Mouse (Mus musculus) myocyte (in vitro differentiated cells): ENCODE results near the gene Vav2. TPM values are rescaled to one million over a fixed set of nuclear protein-coding genes. Genes with fewer than 3 reads are reported as not detected.

Experiments
- H3K27me3 ChIP-seq: one replicate; pipeline ENCODE4 v1.6.1; 2011; ENCODE audit not compliant: control insufficient read depth, insufficient read depth, insufficient read length
- H3K36me3 ChIP-seq: one replicate; pipeline ENCODE4 v1.6.1; 2011; ENCODE audit not compliant: control insufficient read depth, insufficient read depth
- H3K4me2 ChIP-seq: one replicate; pipeline ENCODE4 v1.6.1; 2011; ENCODE audit warnings: low read depth, control low read depth
- H3K4me3 ChIP-seq: one replicate; pipeline ENCODE4 v1.5.1; 2011; ENCODE audit warnings: mild to moderate bottlenecking, control low read depth, moderate library complexity
- H3K79me2 ChIP-seq: one replicate; pipeline ENCODE4 v1.6.1; 2011; ENCODE audit not compliant: control insufficient read depth, insufficient read depth
- H3ac ChIP-seq: one replicate; pipeline ENCODE4 v1.6.1; 2011; ENCODE audit not compliant: control insufficient read depth, insufficient read length
- CEBPB ChIP-seq: IDR thresholded peaks from 2 replicates; pipeline ENCODE4 v1.6.1; 2011; ENCODE audit warnings: mild to moderate bottlenecking, moderate library complexity; ENCODE audit not compliant: poor library complexity, insufficient read depth, severe bottlenecking
- E2F4 ChIP-seq: IDR thresholded peaks from one replicate; pipeline ENCODE4 v1.6.1; 2011; ENCODE audit warnings: mild to moderate bottlenecking, control low read depth, moderate library complexity; ENCODE audit not compliant: insufficient read depth
- MAX ChIP-seq: IDR thresholded peaks from one replicate; pipeline ENCODE4 v1.6.1; 2011; ENCODE audit warnings: low read depth, mild to moderate bottlenecking, control low read depth
- MYOD1 ChIP-seq, 3 experiments: IDR thresholded peaks; one replicate each; pipeline ENCODE4 v1.6.1; 2011; ENCODE audit warnings: control low read depth in 2 of 3, low read depth in 2 of 3, mild to moderate bottlenecking in 2 of 3, moderate library complexity in 1 of 3; ENCODE audit not compliant: insufficient read length in 2 of 3, control insufficient read depth in 1 of 3
- MYOG ChIP-seq, 3 experiments: IDR thresholded peaks; one replicate each; pipeline ENCODE4 v1.6.1; 2011; ENCODE audit warnings: control low read depth in 2 of 3, low read depth in 2 of 3, mild to moderate bottlenecking in 2 of 3; ENCODE audit not compliant: insufficient read length in 2 of 3, control insufficient read depth in 1 of 3, insufficient read depth in 1 of 3
- POLR2A ChIP-seq: IDR thresholded peaks from one replicate; pipeline ENCODE4 v1.6.1; 2011; ENCODE audit warnings: low read depth, mild to moderate bottlenecking, control low read depth, moderate library complexity; ENCODE audit not compliant: insufficient read length
- POLR2AphosphoS2 ChIP-seq: IDR thresholded peaks from one replicate; pipeline ENCODE4 v1.6.1; 2011; ENCODE audit warnings: low read depth, control low read depth; ENCODE audit not compliant: insufficient read length
- REST ChIP-seq: IDR thresholded peaks from one replicate; pipeline ENCODE4 v1.6.1; 2011; ENCODE audit warnings: mild to moderate bottlenecking, control low read depth, moderate library complexity; ENCODE audit not compliant: insufficient read depth, insufficient read length
- SRF ChIP-seq: IDR thresholded peaks from one replicate; pipeline ENCODE4 v1.6.1; 2011; ENCODE audit warnings: low read depth; ENCODE audit not compliant: control insufficient read depth, insufficient read length
- TCF12 ChIP-seq: IDR thresholded peaks from one replicate; pipeline ENCODE4 v1.6.1; 2011; ENCODE audit warnings: mild to moderate bottlenecking, control low read depth; ENCODE audit not compliant: poor library complexity, insufficient read depth, severe bottlenecking
- TCF3 ChIP-seq: IDR thresholded peaks from one replicate; pipeline ENCODE4 v1.6.1; 2011; ENCODE audit warnings: low read depth, control low read depth; ENCODE audit not compliant: insufficient read length
- USF1 ChIP-seq: IDR thresholded peaks from one replicate; pipeline ENCODE4 v1.6.1; 2011; ENCODE audit warnings: low read depth, mild to moderate bottlenecking, control low read depth, moderate library complexity
- polyA plus RNA-seq: library from polyadenylated mRNA; unstranded; fragments of >200 nt; fragmentation: generic; extraction: Trizol; gene quantifications from one replicate; pipeline ENCODE4 v1.2.1, GENCODE M21; 2012; ENCODE audit warnings: missing spikeins

Vav2 gene
- polyA plus RNA-seq, 1 experiment, result 14.1 TPM

DNA sequence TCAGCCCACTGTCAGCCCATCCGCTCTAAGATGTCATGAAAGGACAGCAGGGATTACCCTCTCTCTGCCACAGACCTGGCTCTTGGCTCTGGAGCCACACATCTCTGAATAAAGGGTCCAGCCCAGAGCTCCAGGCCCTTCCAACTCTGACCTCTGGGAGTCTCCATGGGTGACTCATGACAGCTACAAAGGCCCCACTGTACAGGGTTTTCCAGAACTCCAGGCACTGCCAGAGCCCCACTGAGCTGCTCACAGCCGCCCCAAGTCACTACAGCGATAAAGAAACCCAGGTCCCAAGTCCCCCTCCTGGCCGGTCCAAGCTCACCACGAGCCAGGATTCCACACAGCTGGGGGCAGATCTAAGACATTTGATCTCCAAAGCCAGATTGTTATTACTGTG is 34.6 kb downstream of the Vav2 start:
- Histone ChIP-seq H3K4me2 (no peak overlapping the region), H3ac (no peak overlapping the region), H3K79me2 (peaks cover 10% of the 10 kb centered on the region), H3K4me3 (no peak overlapping the region), H3K36me3 (no peaks in the 10 kb centered on the region), H3K27me3 (no peaks in the 10 kb centered on the region)
- TF ChIP-seq E2F4 (no peak), REST (no peak), SRF (no peak), MYOD1 (IDR thresholded peaks at IDR 0.05; ENCODE audit: control insufficient read depth in 1 of 3, insufficient read length in 2 of 3, low read depth in 2 of 3) (no peak), USF1 (no peak), CEBPB (no peak), POLR2AphosphoS2 (no peak), TCF3 (no peak), MYOG (IDR thresholded peaks at IDR 0.05; ENCODE audit: control insufficient read depth in 1 of 3, insufficient read depth in 1 of 3, insufficient read length in 2 of 3, low read depth in 2 of 3) (no peak), MAX (no peak), POLR2A (no peak), TCF12 (no peak)

DNA sequence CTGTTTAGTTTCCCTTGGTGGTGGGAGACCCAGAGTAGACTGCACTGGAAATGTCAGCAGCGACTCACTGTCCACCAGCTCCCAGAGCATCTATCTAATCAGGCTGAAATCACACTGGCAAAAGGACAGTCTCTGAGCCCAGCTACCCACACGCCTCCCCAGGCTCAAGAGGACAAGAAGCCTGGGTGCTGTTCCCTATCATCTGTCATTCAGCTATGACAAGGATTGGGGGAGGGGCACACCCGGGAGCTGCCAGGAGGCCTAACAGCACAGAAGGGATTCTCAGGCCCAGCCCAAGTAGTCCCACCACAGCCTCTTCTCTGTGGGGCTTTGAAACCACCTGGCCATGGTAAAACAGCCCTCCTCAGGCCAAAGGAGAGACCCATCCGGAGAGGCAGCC is 36.1 kb downstream of the Vav2 start:
- no peaks in the 10 kb centered on the region for H3K36me3 ChIP-seq
- H3K27me3 ChIP-seq, result no peaks in the 10 kb centered on the region
- no peak overlapping the region for H3K4me3 ChIP-seq
- TF ChIP-seq POLR2A, result no peak
- TF ChIP-seq TCF3, result no peak
- no peak for TF ChIP-seq REST
- TF ChIP-seq TCF12, result no peak
- TF ChIP-seq E2F4, result no peak
- TF ChIP-seq MYOD1 (IDR thresholded peaks at IDR 0.05; ENCODE audit: control insufficient read depth in 1 of 3, insufficient read length in 2 of 3, low read depth in 2 of 3), result no peak
- no peak for TF ChIP-seq CEBPB
- TF ChIP-seq SRF, result no peak
- no peak for TF ChIP-seq USF1
- no peak for TF ChIP-seq MAX
- TF ChIP-seq POLR2AphosphoS2, result no peak
- no peak for TF ChIP-seq MYOG (IDR thresholded peaks at IDR 0.05; ENCODE audit: control insufficient read depth in 1 of 3, insufficient read depth in 1 of 3, insufficient read length in 2 of 3, low read depth in 2 of 3)
- no peak overlapping the region for H3K4me2 ChIP-seq
- H3ac ChIP-seq, result no peak overlapping the region
- H3K79me2 ChIP-seq, result peaks cover 10% of the 10 kb centered on the region

DNA sequence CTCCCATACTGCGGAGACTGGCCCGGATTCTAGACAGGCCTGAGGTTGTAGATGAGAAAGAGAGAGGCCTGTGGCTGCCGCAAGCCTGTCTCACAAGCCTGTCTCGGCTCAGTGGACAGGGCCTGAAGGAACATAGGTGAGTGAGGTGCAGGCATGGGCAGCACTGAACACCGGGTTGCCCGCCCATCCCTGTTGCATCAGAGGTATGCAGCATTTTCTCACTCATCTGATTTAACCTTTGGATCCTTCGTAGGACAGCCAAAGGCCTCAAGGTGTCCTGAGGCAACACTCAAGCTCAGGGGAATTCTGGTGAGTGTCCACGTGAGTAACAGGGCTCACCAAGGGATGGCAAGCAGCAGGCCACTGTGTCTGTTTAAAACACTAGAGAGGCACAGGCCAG is 36.5 kb downstream of the Vav2 start:
- peaks cover 10% of the 10 kb centered on the region for H3K79me2 ChIP-seq
- no peak for TF ChIP-seq CEBPB
- TF ChIP-seq POLR2AphosphoS2, result no peak
- TF ChIP-seq MYOD1 (IDR thresholded peaks at IDR 0.05; ENCODE audit: control insufficient read depth in 1 of 3, insufficient read length in 2 of 3, low read depth in 2 of 3), result no peak
- TF ChIP-seq E2F4, result no peak
- no peak for TF ChIP-seq MAX
- no peak for TF ChIP-seq USF1
- no peak for TF ChIP-seq TCF12
- no peak for TF ChIP-seq SRF
- no peak for TF ChIP-seq REST

DNA sequence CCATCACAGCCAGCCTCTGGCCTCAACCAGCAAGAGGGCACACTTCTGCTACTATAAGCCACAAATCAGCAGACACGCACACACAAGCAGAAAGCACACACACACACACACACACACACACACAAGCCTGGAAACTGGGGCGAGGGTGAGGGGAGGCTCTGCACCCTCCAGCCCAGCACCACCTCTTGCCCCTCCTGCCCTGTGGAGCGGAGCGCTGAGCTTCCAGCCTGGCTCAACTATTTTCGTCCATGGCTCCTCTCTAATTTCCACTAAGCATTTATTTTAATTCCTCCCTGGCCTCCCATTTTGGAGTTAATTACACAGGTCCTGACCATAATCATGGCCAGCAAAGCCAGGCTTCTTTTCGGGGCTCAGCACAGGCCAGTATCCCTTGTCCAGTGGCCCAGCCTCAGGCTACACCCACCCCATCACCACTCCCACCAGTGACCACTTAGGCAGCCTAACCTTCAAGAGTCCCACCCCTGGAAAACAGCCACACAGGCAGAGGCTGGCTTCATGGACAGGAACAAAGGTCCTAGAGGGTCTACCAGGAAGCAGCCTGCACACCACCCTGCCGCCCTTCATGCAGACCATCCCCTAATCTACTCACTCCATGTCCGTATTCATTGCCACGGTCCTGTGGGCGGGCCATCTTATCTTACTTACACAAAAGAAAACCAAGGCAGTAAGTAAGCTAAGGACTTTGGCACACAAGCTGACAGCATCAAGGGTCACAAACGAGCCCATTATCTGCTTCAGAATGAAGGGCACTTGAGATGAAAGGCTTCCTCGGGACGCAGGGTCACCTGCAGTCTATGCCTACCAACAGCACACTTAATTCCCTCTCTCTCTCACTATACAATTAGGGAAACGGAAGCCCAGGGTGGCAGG is 37.3 kb downstream of the Vav2 start:
- Histone ChIP-seq H3ac (no peak overlapping the region), H3K36me3 (no peaks in the 10 kb centered on the region), H3K4me2 (no peak overlapping the region), H3K27me3 (no peaks in the 10 kb centered on the region), H3K79me2 (peaks cover 10% of the 10 kb centered on the region), H3K4me3 (no peak overlapping the region)
- TF ChIP-seq REST, result no peak
- TF ChIP-seq USF1, result no peak
- TF ChIP-seq TCF12, result no peak
- no peak for TF ChIP-seq CEBPB
- TF ChIP-seq POLR2AphosphoS2, result no peak
- TF ChIP-seq SRF, result no peak

More for the DNA sequence above, 36.5 kb downstream of the Vav2 start:
- H3K4me2 ChIP-seq, result no peak overlapping the region
- no peaks in the 10 kb centered on the region for H3K36me3 ChIP-seq
- H3K4me3 ChIP-seq, result no peak overlapping the region
- H3K27me3 ChIP-seq, result no peaks in the 10 kb centered on the region
- no peak overlapping the region for H3ac ChIP-seq

DNA sequence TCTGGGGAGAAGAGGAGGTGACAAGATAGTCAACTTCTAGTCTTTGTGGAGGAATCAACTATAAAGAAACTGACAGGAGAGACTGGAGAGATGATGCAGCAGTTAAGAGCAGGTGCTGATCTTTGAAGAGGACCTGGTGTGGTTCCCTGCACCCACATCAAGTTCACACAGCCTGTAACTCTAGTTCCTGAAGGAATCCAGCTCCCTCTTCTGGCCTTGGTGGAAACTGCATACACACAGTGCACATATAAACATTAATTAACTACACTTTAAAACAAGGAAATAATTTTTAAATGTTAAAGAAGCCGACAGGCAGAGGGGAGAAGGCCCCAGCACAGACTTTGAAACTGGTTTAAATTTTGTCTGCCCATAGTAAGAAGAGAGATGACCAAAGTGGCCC is 39.6 kb downstream of the Vav2 start:
- Histone ChIP-seq H3K27me3 (no peaks in the 10 kb centered on the region), H3ac (no peak overlapping the region), H3K4me3 (no peak overlapping the region), H3K36me3 (no peaks in the 10 kb centered on the region), H3K79me2 (peaks cover 10% of the 10 kb centered on the region), H3K4me2 (no peak overlapping the region)
- TF ChIP-seq SRF (no peak), MYOG (IDR thresholded peaks at IDR 0.05; ENCODE audit: control insufficient read depth in 1 of 3, insufficient read depth in 1 of 3, insufficient read length in 2 of 3, low read depth in 2 of 3) (no peak), POLR2A (no peak), REST (no peak), POLR2AphosphoS2 (no peak), E2F4 (no peak), MYOD1 (IDR thresholded peaks at IDR 0.05; ENCODE audit: control insufficient read depth in 1 of 3, insufficient read length in 2 of 3, low read depth in 2 of 3) (no peak), USF1 (no peak), TCF3 (no peak), CEBPB (no peak), MAX (no peak), TCF12 (no peak)
